Mouse (Mus musculus): ENCODE results near the gene Vmn1r200.
"Not testable (repeated sequence)": the region's sequence is repeated elsewhere in the genome, so short reads cannot be mapped to it uniquely, and the experiment has no call there.

The Vmn1r200 gene

GRCm38 (mm10) chr13:22390073-22390472, at the start of gene Vmn1r200:
Gene Vmn1r200 (plus strand): TSS chr13:22390373.
- DNase-seq (ENCODE audit: low spot score in 2 of 2) = no peak

GRCm38 (mm10) chr13:22350064-22350463, 40.1 kb upstream of the Vmn1r200 start, which contains the start of gene Vmn1r198:
Gene Vmn1r198 (plus strand): TSS chr13:22350364.
- DNase-seq (ENCODE audit: low spot score in 2 of 2) = no peak

GRCm38 (mm10) chr13:22350813-22351212, 39.4 kb upstream of the Vmn1r200 start:
- DNase-seq (ENCODE audit: low spot score in 2 of 2) = no peak

GRCm38 (mm10) chr13:22379518-22379917, 10.7 kb upstream of the Vmn1r200 start, which contains the start of gene Vmn1r199:
Gene Vmn1r199 (plus strand): TSS chr13:22379818.
- DNase-seq (ENCODE audit: low spot score in 2 of 2) = no peak

- DNase-seq (ENCODE audit: low spot score in 2 of 2) = not testable (repeated sequence)
Observed at GRCm38 (mm10) chr13:22381128-22381527, 9.0 kb upstream of the Vmn1r200 start.

GRCm38 (mm10) chr13:22383401-22383800, 6.8 kb upstream of the Vmn1r200 start:
- no peak for DNase-seq (ENCODE audit: low spot score in 2 of 2)

- no peak for DNase-seq (ENCODE audit: low spot score in 2 of 2)
Observed at GRCm38 (mm10) chr13:22387050-22387449, 3.1 kb upstream of the Vmn1r200 start.

- DNase-seq (ENCODE audit: low spot score in 2 of 2) = no peak
Observed at GRCm38 (mm10) chr13:22402978-22403377, 12.8 kb downstream of the Vmn1r200 start.
